Mouse (Mus musculus): ENCODE measurements around the gene Crybg2. TPM values are rescaled to one million over a fixed set of nuclear protein-coding genes. Genes with fewer than 3 reads are reported as not detected.
A peak's percentile ranks its signal among the peaks of the same experiment; 100 is the strongest.

The Crybg2 gene
- 4.8 and 7.3 TPM in 2 replicates for polyA plus RNA-seq (2014; fragmentation: Nextera tagmentation; extraction: Ambion mirVana)

DNA sequence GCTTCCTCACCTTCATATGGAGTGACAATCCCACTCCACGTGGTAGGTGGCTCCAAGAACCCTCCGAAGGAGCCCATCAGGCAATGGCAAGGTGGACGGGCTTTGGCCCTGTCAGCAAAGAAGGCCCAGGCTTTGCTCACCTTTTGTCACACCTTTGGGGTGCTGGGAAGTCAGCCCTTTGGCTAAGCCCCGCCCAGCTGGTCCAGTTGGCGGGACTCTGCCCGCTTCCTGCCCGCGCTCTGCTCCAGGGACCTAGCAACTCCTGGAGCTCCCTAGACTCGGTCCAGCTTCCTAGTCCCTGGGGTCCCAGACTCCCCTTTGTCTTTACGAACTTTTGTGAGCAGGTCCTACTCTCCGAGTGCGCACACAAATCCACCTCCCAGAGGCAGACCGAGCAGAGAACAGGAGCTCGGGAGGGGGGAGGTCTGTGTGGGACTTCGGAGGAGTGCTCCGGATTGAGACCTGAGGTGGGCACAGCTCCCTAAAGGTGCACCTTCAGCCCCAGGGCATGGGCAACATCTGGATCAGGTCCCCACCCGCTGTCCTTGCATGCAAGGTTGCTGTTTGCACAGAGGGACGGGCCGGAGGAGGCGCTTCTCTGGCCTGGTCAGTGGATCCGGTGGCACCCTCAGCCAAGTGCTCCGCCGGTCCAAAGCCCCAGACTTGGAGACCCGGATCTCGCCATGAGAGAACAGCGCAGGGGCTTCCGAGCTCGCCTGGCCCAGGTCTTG, at the start of gene Crybg2:
Gene Crybg2 (plus strand): TSS at position 681 of the 731 bp plus-strand sequence.
- no peak for ATAC-seq (ENCODE audit: insufficient number of reproducible peaks, insufficient read depth, low FRiP score, low read depth)
- no peak within 1 kb of the TSS for H3K4me3 ChIP-seq (ENCODE audit: low read depth, low read length)
- no peaks in the 10 kb centered on the region for H3K27me3 ChIP-seq (ENCODE audit: control insufficient read depth, insufficient read depth, low read length)
- H3K27ac ChIP-seq (ENCODE audit: low read length): no peak within 1 kb of the TSS
- H3K4me1 ChIP-seq (ENCODE audit: control insufficient read depth, insufficient read depth, low read length): no peaks in the 10 kb centered on the region
- no peaks in the 10 kb centered on the region for H3K9me3 ChIP-seq (ENCODE audit: control insufficient read depth, low read depth, low read length)
- H3K9ac ChIP-seq (replicated peaks; ENCODE audit: low read depth, low read length): no peak within 1 kb of the TSS
- no peaks in the 10 kb centered on the region for H3K36me3 ChIP-seq (ENCODE audit: control insufficient read depth, insufficient read depth, low read length)
- WGBS: 46% methylated on average over 28 of the region's 28 CpGs
- no peak within 1 kb of the TSS for H3K4me2 ChIP-seq (replicated peaks; ENCODE audit: low read depth, low read length)

DNA sequence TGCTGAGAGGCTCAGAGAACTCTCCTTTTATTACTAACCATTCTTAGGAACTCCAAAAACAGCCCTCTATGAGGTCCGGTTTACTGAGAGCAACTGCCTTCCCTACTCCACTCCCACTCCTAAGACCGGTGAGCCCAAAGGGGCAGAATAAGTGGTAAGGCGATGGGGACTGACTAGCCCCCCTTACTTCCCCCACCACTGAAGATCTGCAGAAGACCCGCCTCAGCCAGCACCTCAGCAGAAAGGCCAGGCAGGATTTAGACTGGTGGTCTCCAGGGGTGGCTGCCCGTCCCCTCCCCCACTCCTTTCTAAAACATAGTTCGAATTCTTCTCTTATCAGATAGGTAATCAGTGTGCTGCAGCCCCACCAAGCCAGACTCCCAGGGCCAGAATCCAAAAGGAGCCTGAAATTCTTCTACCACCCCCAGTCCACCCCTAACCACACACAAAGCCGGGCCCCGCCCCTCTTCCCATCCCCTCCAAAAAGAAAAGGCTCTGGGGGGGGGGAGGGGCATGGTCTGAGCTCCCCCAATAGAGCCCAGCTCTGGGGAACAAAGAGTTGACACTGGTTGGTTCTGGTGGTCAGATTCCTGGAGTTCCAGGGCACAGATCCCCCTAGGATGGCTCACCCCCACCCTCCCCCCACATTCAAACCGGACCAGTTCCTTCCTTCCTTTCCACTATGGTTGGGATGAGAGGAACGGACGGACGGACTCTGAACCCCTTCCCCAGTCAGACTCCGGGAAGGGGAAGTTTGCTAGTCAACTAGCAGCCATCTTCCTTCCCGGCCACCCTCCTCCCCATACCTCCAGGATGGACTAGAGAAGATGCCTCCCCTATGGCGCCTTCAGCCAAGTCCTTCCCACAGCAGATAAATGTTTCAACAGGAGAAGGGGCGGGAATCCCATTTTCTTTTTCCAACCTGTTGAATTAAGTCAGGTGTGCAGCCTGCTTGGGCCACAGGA, 48.9 kb upstream of the Crybg2 start:
- H3K36me3 ChIP-seq (ENCODE audit: control insufficient read depth, insufficient read depth, low read length): no peaks in the 10 kb centered on the region
- ATAC-seq (ENCODE audit: insufficient number of reproducible peaks, insufficient read depth, low FRiP score, low read depth): no peak
- no peak overlapping the region for H3K27ac ChIP-seq (ENCODE audit: low read length)
- 0 out of 2 replicates have a peak overlapping the region, but pooled peaks have one; percentile 2 for H3K4me2 ChIP-seq (replicated peaks; ENCODE audit: low read depth, low read length)
- H3K9ac ChIP-seq (replicated peaks; ENCODE audit: low read depth, low read length): no peak overlapping the region
- no peaks in the 10 kb centered on the region for H3K27me3 ChIP-seq (ENCODE audit: control insufficient read depth, insufficient read depth, low read length)
- H3K9me3 ChIP-seq (ENCODE audit: control insufficient read depth, low read depth, low read length): no peaks in the 10 kb centered on the region
- WGBS: 10% methylated on average over 16 of the region's 16 CpGs
- peaks cover 8% of the 10 kb centered on the region; the same call in 1 of the 2 replicates for H3K4me1 ChIP-seq (ENCODE audit: control insufficient read depth, insufficient read depth, low read length)
- H3K4me3 ChIP-seq (ENCODE audit: low read depth, low read length): no peak overlapping the region

DNA sequence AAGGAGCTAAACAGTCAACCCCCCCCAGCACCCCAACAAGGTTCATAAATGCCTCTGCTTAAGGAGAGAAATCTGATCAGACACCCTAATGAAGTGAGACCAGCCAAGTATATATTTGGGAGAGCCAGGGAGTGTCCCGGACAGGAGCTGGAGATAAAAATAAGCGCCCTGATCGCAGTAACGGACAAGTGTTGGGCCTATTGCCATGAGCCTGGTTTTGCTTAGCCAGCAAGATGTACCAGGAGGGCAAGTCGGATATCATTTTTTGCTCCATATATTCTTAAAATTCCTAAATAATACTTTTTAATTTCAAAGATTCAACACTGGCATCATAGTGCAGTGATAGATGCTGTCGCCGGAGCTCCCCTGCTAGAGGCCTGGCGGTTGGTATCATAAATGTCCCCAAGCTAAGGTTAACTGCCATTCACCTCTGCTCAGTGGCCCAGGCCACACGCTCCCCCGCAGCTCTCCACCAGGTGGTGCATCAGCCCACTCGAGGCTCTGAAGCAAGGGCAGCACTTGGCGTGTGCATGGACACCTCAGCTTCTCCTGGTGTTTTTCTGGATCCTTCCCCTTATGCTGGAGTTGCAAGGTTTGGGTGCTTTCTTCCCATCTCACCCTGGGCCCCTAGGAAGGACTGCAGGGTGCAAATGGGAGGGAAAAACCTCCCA, 47.6 kb upstream of the Crybg2 start:
- no peak overlapping the region for H3K4me3 ChIP-seq (ENCODE audit: low read depth, low read length)
- no peak overlapping the region for H3K27ac ChIP-seq (ENCODE audit: low read length)
- 46% methylated on average over 12 of the region's 12 CpGs for WGBS
- peaks cover 15% of the 10 kb centered on the region; the same call in 1 of the 2 replicates for H3K4me1 ChIP-seq (ENCODE audit: control insufficient read depth, insufficient read depth, low read length)
- no peaks in the 10 kb centered on the region for H3K9me3 ChIP-seq (ENCODE audit: control insufficient read depth, low read depth, low read length)
- ATAC-seq (ENCODE audit: insufficient number of reproducible peaks, insufficient read depth, low FRiP score, low read depth): no peak
- no peak overlapping the region for H3K4me2 ChIP-seq (replicated peaks; ENCODE audit: low read depth, low read length)
- H3K27me3 ChIP-seq (ENCODE audit: control insufficient read depth, insufficient read depth, low read length): 0 out of 2 replicates have a peak, but pooled peaks cover 3% of the 10 kb centered on the region
- H3K9ac ChIP-seq (replicated peaks; ENCODE audit: low read depth, low read length): no peak overlapping the region
- H3K36me3 ChIP-seq (ENCODE audit: control insufficient read depth, insufficient read depth, low read length): no peaks in the 10 kb centered on the region

DNA sequence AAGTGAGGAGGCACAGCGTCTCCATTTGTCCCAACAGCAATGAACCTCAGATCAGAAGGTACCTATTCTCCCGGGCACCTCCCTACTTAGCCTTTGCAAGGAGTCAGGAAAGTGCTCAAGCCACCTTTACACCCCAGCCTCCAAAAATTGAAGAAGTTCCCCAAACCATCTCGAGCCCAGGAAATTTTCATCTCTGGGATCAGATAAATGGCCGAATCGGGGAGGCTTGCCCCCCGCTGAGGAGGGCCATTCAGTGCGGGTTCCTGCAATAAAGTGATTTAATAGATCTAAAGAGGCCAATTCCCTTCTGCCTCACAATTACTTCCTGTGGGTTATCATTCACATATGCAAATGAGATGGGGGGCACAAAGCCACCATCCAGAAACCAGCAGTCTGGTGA, 44.4 kb upstream of the Crybg2 start:
- no peak for ATAC-seq (ENCODE audit: insufficient number of reproducible peaks, insufficient read depth, low FRiP score, low read depth)
- H3K4me1 ChIP-seq (ENCODE audit: control insufficient read depth, insufficient read depth, low read length): peaks cover 21% of the 10 kb centered on the region; the same call in 1 of the 2 replicates
- WGBS: 13% methylated on average over 7 of the region's 7 CpGs

DNA sequence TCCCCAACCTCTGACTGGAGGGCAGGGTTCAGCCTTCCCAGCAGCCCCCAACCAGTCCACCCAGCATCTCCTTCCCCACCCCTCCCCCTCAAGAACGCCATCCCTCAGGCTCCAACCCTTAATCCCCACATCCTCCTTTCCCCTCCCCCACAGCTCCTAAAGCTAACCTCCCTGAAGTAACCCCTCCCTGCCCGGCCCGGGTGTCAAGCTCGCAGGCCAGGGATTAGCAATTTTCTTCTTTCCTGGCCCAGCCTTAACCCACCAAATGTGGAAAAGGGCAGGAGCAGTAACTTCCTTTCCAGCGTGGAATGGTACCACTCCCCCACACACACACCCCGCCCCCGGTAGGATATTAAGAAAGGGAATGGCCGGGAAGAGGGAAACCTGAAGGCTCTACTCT, 43.8 kb upstream of the Crybg2 start:
- H3K9me3 ChIP-seq (ENCODE audit: control insufficient read depth, low read depth, low read length): no peaks in the 10 kb centered on the region
- no peaks in the 10 kb centered on the region for H3K36me3 ChIP-seq (ENCODE audit: control insufficient read depth, insufficient read depth, low read length)
- ATAC-seq (ENCODE audit: insufficient number of reproducible peaks, insufficient read depth, low FRiP score, low read depth): no peak
- no peak overlapping the region for H3K9ac ChIP-seq (replicated peaks; ENCODE audit: low read depth, low read length)
- H3K27ac ChIP-seq (ENCODE audit: low read length): no peak overlapping the region
- H3K4me3 ChIP-seq (ENCODE audit: low read depth, low read length): no peak overlapping the region
- no peak overlapping the region for H3K4me2 ChIP-seq (replicated peaks; ENCODE audit: low read depth, low read length)
- 6% methylated on average over 8 of the region's 8 CpGs for WGBS
- peaks cover 9% of the 10 kb centered on the region; the same call in 1 of the 2 replicates for H3K27me3 ChIP-seq (ENCODE audit: control insufficient read depth, insufficient read depth, low read length)
- H3K4me1 ChIP-seq (ENCODE audit: control insufficient read depth, insufficient read depth, low read length): peaks cover 15% of the 10 kb centered on the region; the same call in 1 of the 2 replicates

More for the DNA sequence above, 44.4 kb upstream of the Crybg2 start:
- no peak overlapping the region for H3K4me3 ChIP-seq (ENCODE audit: low read depth, low read length)
- H3K36me3 ChIP-seq (ENCODE audit: control insufficient read depth, insufficient read depth, low read length): no peaks in the 10 kb centered on the region
- no peak overlapping the region for H3K9ac ChIP-seq (replicated peaks; ENCODE audit: low read depth, low read length)
- H3K4me2 ChIP-seq (replicated peaks; ENCODE audit: low read depth, low read length): no peak overlapping the region
- H3K27me3 ChIP-seq (ENCODE audit: control insufficient read depth, insufficient read depth, low read length): peaks cover 9% of the 10 kb centered on the region; the same call in 1 of the 2 replicates
- no peak overlapping the region for H3K27ac ChIP-seq (ENCODE audit: low read length)
- no peaks in the 10 kb centered on the region for H3K9me3 ChIP-seq (ENCODE audit: control insufficient read depth, low read depth, low read length)

DNA sequence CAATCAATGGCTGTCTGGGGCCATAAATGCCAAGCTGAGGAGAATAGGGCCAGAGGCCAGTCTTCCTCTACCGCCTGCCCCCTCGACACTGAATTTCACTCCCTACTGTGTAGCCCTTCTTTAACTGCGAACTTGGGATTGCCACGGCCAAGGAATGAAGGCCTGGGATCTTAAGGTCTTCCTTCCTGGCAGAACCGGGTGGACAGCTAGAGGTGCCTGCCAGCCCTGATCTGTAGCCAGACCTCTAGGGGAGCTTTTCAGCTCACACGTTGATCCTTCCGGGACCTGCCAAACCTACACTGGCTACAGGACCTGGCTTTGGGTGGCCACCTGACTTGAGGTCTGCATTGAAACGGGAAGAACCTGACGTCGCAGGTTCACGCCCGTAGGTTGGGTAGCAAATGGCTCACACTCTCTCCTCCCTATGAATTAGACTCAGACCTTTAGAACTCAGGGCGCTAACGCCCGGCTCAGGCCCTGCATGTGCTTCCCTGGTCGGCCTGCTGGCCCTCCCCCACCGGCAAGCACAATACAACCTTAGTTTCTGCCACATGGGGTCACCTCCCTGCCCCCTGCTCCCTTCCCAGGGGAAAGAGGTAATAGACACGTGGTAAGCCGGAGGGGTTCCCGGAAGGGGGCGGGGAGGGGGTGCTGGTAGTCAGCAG, 43.3 kb upstream of the Crybg2 start:
- H3K36me3 ChIP-seq (ENCODE audit: control insufficient read depth, insufficient read depth, low read length): no peaks in the 10 kb centered on the region
- H3K4me3 ChIP-seq (ENCODE audit: low read depth, low read length): peak overlapping the region; percentile 19; the same call in 1 of the 2 replicates
- no peaks in the 10 kb centered on the region for H3K9me3 ChIP-seq (ENCODE audit: control insufficient read depth, low read depth, low read length)
- peaks cover 14% of the 10 kb centered on the region; the same call in 1 of the 2 replicates for H3K4me1 ChIP-seq (ENCODE audit: control insufficient read depth, insufficient read depth, low read length)
- no peak overlapping the region for H3K9ac ChIP-seq (replicated peaks; ENCODE audit: low read depth, low read length)
- H3K27me3 ChIP-seq (ENCODE audit: control insufficient read depth, insufficient read depth, low read length): peaks cover 9% of the 10 kb centered on the region; the same call in 1 of the 2 replicates
- H3K27ac ChIP-seq (ENCODE audit: low read length): no peak overlapping the region
- WGBS: 4% methylated on average over 21 of the region's 21 CpGs
- no peak for ATAC-seq (ENCODE audit: insufficient number of reproducible peaks, insufficient read depth, low FRiP score, low read depth)
- peak overlapping the region; percentile 40 for H3K4me2 ChIP-seq (replicated peaks; ENCODE audit: low read depth, low read length)

DNA sequence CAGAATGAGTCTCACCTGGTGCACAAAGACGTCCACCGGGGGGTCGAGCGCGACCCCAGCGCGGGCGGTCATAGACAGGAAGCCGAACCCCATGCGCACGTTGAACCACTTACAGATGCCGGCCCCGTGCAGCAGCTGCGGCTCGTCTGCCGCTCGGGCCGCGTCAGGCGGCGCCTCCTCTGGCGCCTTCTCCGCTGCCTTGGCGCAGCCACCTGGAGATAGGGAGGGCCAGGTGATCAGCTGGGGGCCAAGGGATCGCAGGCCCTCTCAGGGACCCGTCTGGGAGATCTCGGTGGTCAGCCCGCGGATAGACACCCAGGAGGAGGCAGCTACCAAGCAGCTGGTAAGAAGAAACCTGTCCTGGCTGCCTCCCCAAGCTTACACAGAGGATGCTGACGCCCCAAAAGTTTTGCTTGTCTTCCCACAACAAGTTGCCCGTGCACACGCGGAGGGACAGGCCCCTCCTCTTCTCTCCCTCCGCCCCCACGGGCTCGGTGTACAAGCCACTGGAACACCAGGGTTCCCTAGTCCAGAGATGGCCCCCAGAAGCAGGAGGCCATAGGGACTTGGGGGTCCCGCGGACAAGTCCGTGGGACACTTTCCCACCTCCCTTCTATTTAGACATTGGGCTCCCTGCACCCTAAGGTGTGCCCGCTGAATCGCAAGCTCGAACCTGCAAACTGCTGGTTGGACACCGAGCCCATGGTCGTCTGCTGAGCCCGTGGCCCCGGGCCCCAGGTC, 42.4 kb upstream of the Crybg2 start:
- H3K4me3 ChIP-seq (ENCODE audit: low read depth, low read length): peak overlapping the region; percentile 19
- WGBS: under 1% methylated on average over 46 of the region's 46 CpGs
- no peak for ATAC-seq (ENCODE audit: insufficient number of reproducible peaks, insufficient read depth, low FRiP score, low read depth)

More for the DNA sequence above, 42.4 kb upstream of the Crybg2 start:
- H3K4me2 ChIP-seq (replicated peaks; ENCODE audit: low read depth, low read length): peak overlapping the region; percentile 40
- no peaks in the 10 kb centered on the region for H3K36me3 ChIP-seq (ENCODE audit: control insufficient read depth, insufficient read depth, low read length)
- H3K4me1 ChIP-seq (ENCODE audit: control insufficient read depth, insufficient read depth, low read length): peaks cover 14% of the 10 kb centered on the region; the same call in 1 of the 2 replicates
- H3K27ac ChIP-seq (ENCODE audit: low read length): no peak overlapping the region
- no peak overlapping the region for H3K9ac ChIP-seq (replicated peaks; ENCODE audit: low read depth, low read length)
- no peaks in the 10 kb centered on the region for H3K9me3 ChIP-seq (ENCODE audit: control insufficient read depth, low read depth, low read length)
- peaks cover 9% of the 10 kb centered on the region; the same call in 1 of the 2 replicates for H3K27me3 ChIP-seq (ENCODE audit: control insufficient read depth, insufficient read depth, low read length)
